Mouse (Mus musculus): Measurements from ENCODE around the gene Pcbp3. TPM values are rescaled to one million over a fixed set of nuclear protein-coding genes. Genes with fewer than 3 reads are reported as not detected.
"Not testable (repeated sequence)": the region's sequence is repeated elsewhere in the genome, so short reads cannot be mapped to it uniquely, and the experiment has no call there.

The Pcbp3 gene
- polyA plus RNA-seq, 1 experiment: 23.5 TPM

- TF ChIP-seq POLR2A (IDR thresholded peaks at IDR 0.05; ENCODE audit: low read depth, low read length) (no peak), CTCF (conservative IDR thresholded peaks at IDR 0.05; ENCODE audit: insufficient read depth, insufficient read length, low read depth, low read length) (no peak)
- WGBS: 65% methylated on average over 3 of the region's 3 CpGs
- Histone ChIP-seq H3K4me1 (ENCODE audit: control insufficient read depth, insufficient read depth, low read length) (no peaks in the 10 kb centered on the region), H3K4me3 (ENCODE audit: insufficient read depth, low read depth, low read length) (no peak overlapping the region), H3K36me3 (ENCODE audit: control insufficient read depth, insufficient read depth, low read length) (no peaks in the 10 kb centered on the region), H3K27ac (ENCODE audit: insufficient read depth, low read depth, low read length) (no peak overlapping the region), H3K27me3 (replicated peaks; ENCODE audit: control insufficient read depth, insufficient read depth, low read length) (no peaks in the 10 kb centered on the region)
- no peak for DNase-seq
Measured at GRCm38 (mm10) chr10:76992456-76992855, 30.8 kb upstream of the Pcbp3 start.

GRCm38 (mm10) chr10:76988586-76988985, 26.9 kb upstream of the Pcbp3 start:
- no peaks in the 10 kb centered on the region for H3K36me3 ChIP-seq (ENCODE audit: control insufficient read depth, insufficient read depth, low read length)
- 93% methylated on average over 5 of the region's 5 CpGs for WGBS
- no peak overlapping the region for H3K27ac ChIP-seq (ENCODE audit: insufficient read depth, low read depth, low read length)
- H3K27me3 ChIP-seq (replicated peaks; ENCODE audit: control insufficient read depth, insufficient read depth, low read length): no peaks in the 10 kb centered on the region
- no peaks in the 10 kb centered on the region for H3K4me1 ChIP-seq (ENCODE audit: control insufficient read depth, insufficient read depth, low read length)
- TF ChIP-seq POLR2A (IDR thresholded peaks at IDR 0.05; ENCODE audit: low read depth, low read length) (no peak), CTCF (conservative IDR thresholded peaks at IDR 0.05; ENCODE audit: insufficient read depth, insufficient read length, low read depth, low read length) (no peak)
- H3K4me3 ChIP-seq (ENCODE audit: insufficient read depth, low read depth, low read length): no peak overlapping the region
- no peak for DNase-seq

GRCm38 (mm10) chr10:76978042-76978441, 16.4 kb upstream of the Pcbp3 start:
- WGBS: 28% methylated on average over 2 of the region's 2 CpGs
- TF ChIP-seq CTCF (conservative IDR thresholded peaks at IDR 0.05; ENCODE audit: insufficient read depth, insufficient read length, low read depth, low read length) (no peak), POLR2A (IDR thresholded peaks at IDR 0.05; ENCODE audit: low read depth, low read length) (no peak)
- no peak overlapping the region for H3K4me3 ChIP-seq (ENCODE audit: insufficient read depth, low read depth, low read length)
- no peaks in the 10 kb centered on the region for H3K27me3 ChIP-seq (replicated peaks; ENCODE audit: control insufficient read depth, insufficient read depth, low read length)
- H3K27ac ChIP-seq (ENCODE audit: insufficient read depth, low read depth, low read length): no peak overlapping the region
- H3K36me3 ChIP-seq (ENCODE audit: control insufficient read depth, insufficient read depth, low read length): no peaks in the 10 kb centered on the region
- no peaks in the 10 kb centered on the region for H3K4me1 ChIP-seq (ENCODE audit: control insufficient read depth, insufficient read depth, low read length)
- no peak for DNase-seq

- Histone ChIP-seq H3K36me3 (ENCODE audit: control insufficient read depth, insufficient read depth, low read length) (no peaks in the 10 kb centered on the region), H3K27ac (ENCODE audit: insufficient read depth, low read depth, low read length) (no peak overlapping the region), H3K4me3 (ENCODE audit: insufficient read depth, low read depth, low read length) (no peak overlapping the region), H3K27me3 (replicated peaks; ENCODE audit: control insufficient read depth, insufficient read depth, low read length) (no peaks in the 10 kb centered on the region), H3K4me1 (ENCODE audit: control insufficient read depth, insufficient read depth, low read length) (no peaks in the 10 kb centered on the region)
- WGBS: 57% methylated on average over 4 of the region's 4 CpGs
- TF ChIP-seq CTCF (conservative IDR thresholded peaks at IDR 0.05; ENCODE audit: insufficient read depth, insufficient read length, low read depth, low read length) (no peak), POLR2A (IDR thresholded peaks at IDR 0.05; ENCODE audit: low read depth, low read length) (no peak)
- DNase-seq: no peak
Measured at GRCm38 (mm10) chr10:76976699-76977098, 15.0 kb upstream of the Pcbp3 start.

GRCm38 (mm10) chr10:76973797-76974436, 12.2 kb upstream of the Pcbp3 start:
- 23% methylated on average over 15 of the region's 15 CpGs for WGBS
- TF ChIP-seq POLR2A (IDR thresholded peaks at IDR 0.05; ENCODE audit: low read depth, low read length) (no peak), CTCF (conservative IDR thresholded peaks at IDR 0.05; ENCODE audit: insufficient read depth, insufficient read length, low read depth, low read length) (no peak)
- Histone ChIP-seq H3K27me3 (replicated peaks; ENCODE audit: control insufficient read depth, insufficient read depth, low read length) (no peaks in the 10 kb centered on the region), H3K36me3 (ENCODE audit: control insufficient read depth, insufficient read depth, low read length) (no peaks in the 10 kb centered on the region), H3K27ac (ENCODE audit: insufficient read depth, low read depth, low read length) (no peak overlapping the region), H3K4me3 (ENCODE audit: insufficient read depth, low read depth, low read length) (no peak overlapping the region), H3K4me1 (ENCODE audit: control insufficient read depth, insufficient read depth, low read length) (no peaks in the 10 kb centered on the region)
- DNase-seq: no peak

- H3K4me3 ChIP-seq (ENCODE audit: insufficient read depth, low read depth, low read length); H3K27me3 ChIP-seq (replicated peaks; ENCODE audit: control insufficient read depth, insufficient read depth, low read length); H3K36me3 ChIP-seq (ENCODE audit: control insufficient read depth, insufficient read depth, low read length); H3K4me1 ChIP-seq (ENCODE audit: control insufficient read depth, insufficient read depth, low read length); DNase-seq; H3K27ac ChIP-seq (ENCODE audit: insufficient read depth, low read depth, low read length): not testable (repeated sequence)
- 73% methylated on average over 6 of the region's 6 CpGs for WGBS
Measured at GRCm38 (mm10) chr10:76972318-76972717, 10.6 kb upstream of the Pcbp3 start.

GRCm38 (mm10) chr10:76970974-76971373, 9.3 kb upstream of the Pcbp3 start:
- no peak for DNase-seq
- Histone ChIP-seq H3K27me3 (replicated peaks; ENCODE audit: control insufficient read depth, insufficient read depth, low read length) (no peaks in the 10 kb centered on the region), H3K36me3 (ENCODE audit: control insufficient read depth, insufficient read depth, low read length) (no peaks in the 10 kb centered on the region), H3K27ac (ENCODE audit: insufficient read depth, low read depth, low read length) (no peak overlapping the region), H3K4me3 (ENCODE audit: insufficient read depth, low read depth, low read length) (no peak overlapping the region), H3K4me1 (ENCODE audit: control insufficient read depth, insufficient read depth, low read length) (no peaks in the 10 kb centered on the region)
- no peak for TF ChIP-seq POLR2A (IDR thresholded peaks at IDR 0.05; ENCODE audit: low read depth, low read length)
- TF ChIP-seq CTCF (conservative IDR thresholded peaks at IDR 0.05; ENCODE audit: insufficient read depth, insufficient read length, low read depth, low read length): no peak
- WGBS: 93% methylated on average over 7 of the region's 7 CpGs
